Mouse (Mus musculus) right cerebral cortex, postnatal 4 days (tissue): ENCODE measurements around the gene Srarp.
A peak's percentile ranks its signal among the peaks of the same experiment; 100 is the strongest.

Source experiments
- DNase-seq: peaks from one replicate; pipeline ENCODE4 v3.0.0-alpha.2; 2022

The Srarp gene

GRCm38 (mm10) chr4:141435974-141436373 lies at the start of gene Srarp:
Gene Srarp, minus strand, starts transcription at chr4:141436105.
- no peak for DNase-seq

- DNase-seq: no peak
These were observed 48.2 kb upstream of the Srarp start for GRCm38 (mm10) chr4:141484071-141484470.

GRCm38 (mm10) chr4:141479411-141479810 lies 43.5 kb upstream of the Srarp start:
- DNase-seq: no peak

- no peak for DNase-seq
These were observed 42.9 kb upstream of the Srarp start for GRCm38 (mm10) chr4:141478794-141479193.

- no peak for DNase-seq
These were observed 42.3 kb upstream of the Srarp start for GRCm38 (mm10) chr4:141478225-141478624.

- DNase-seq: peak; percentile 74
These were observed 41.8 kb upstream of the Srarp start for GRCm38 (mm10) chr4:141477681-141478102.

- DNase-seq: no peak
These were observed 38.5 kb upstream of the Srarp start for GRCm38 (mm10) chr4:141474431-141474830.

GRCm38 (mm10) chr4:141472641-141473321 lies 36.9 kb upstream of the Srarp start:
- DNase-seq: no peak

- no peak for DNase-seq
These were observed 35.6 kb upstream of the Srarp start for GRCm38 (mm10) chr4:141471491-141471890.

GRCm38 (mm10) chr4:141469343-141469742 lies 33.4 kb upstream of the Srarp start:
- DNase-seq: no peak

- no peak for DNase-seq
These were observed 32.7 kb upstream of the Srarp start for GRCm38 (mm10) chr4:141468576-141468975.

GRCm38 (mm10) chr4:141467581-141467927 lies 31.6 kb upstream of the Srarp start:
- no peak for DNase-seq

GRCm38 (mm10) chr4:141466844-141467580 lies 31.1 kb upstream of the Srarp start:
- DNase-seq: no peak

- DNase-seq: no peak
These were observed 30.4 kb upstream of the Srarp start for GRCm38 (mm10) chr4:141466289-141466795.

GRCm38 (mm10) chr4:141465512-141466288 lies 29.8 kb upstream of the Srarp start:
- no peak for DNase-seq

GRCm38 (mm10) chr4:141464722-141465121 lies 28.8 kb upstream of the Srarp start:
- DNase-seq: no peak

- no peak for DNase-seq
These were observed 27.6 kb upstream of the Srarp start for GRCm38 (mm10) chr4:141463472-141463871.

- no peak for DNase-seq
These were observed 25.7 kb upstream of the Srarp start for GRCm38 (mm10) chr4:141461576-141461975.

GRCm38 (mm10) chr4:141461088-141461487 lies 25.2 kb upstream of the Srarp start:
- no peak for DNase-seq

GRCm38 (mm10) chr4:141460481-141460880 lies 24.6 kb upstream of the Srarp start:
- DNase-seq: no peak

GRCm38 (mm10) chr4:141459766-141460165 lies 23.9 kb upstream of the Srarp start:
- no peak for DNase-seq

- DNase-seq: no peak
These were observed 23.0 kb upstream of the Srarp start for GRCm38 (mm10) chr4:141458888-141459287.

GRCm38 (mm10) chr4:141458236-141458635 lies 22.3 kb upstream of the Srarp start:
- no peak for DNase-seq
